Mouse (Mus musculus) midbrain, embryonic 13.5 days (tissue): ENCODE data around the gene Fam184b. TPM values are rescaled to one million over a fixed set of nuclear protein-coding genes. Genes with fewer than 3 reads are reported as not detected.
A peak's percentile ranks its signal among the peaks of the same experiment; 100 is the strongest.

Experiments used
- ATAC-seq: fragments of 200-750 bp; cut with Nextera tagmentation; 2 replicates; pipeline ENCODE4 v1.8.0; 2017; ENCODE audit warnings: mild to moderate bottlenecking, moderate TSS enrichment, moderate library complexity
- H3K27ac ChIP-seq: fragments of 300-500 bp; sonication (generic); 2 replicates; pipeline ENCODE4 v1.5.1; 2015; ENCODE audit warnings: inconsistent platforms, mild to moderate bottlenecking, moderate library complexity
- H3K27me3 ChIP-seq: fragments of 300-500 bp; sonication (generic); 2 replicates; pipeline ENCODE4 v1.6.1; 2015; ENCODE audit warnings: mild to moderate bottlenecking, inconsistent platforms
- H3K36me3 ChIP-seq: fragments of 300-500 bp; sonication (generic); 2 replicates; pipeline ENCODE4 v1.6.1; 2015; ENCODE audit warnings: mild to moderate bottlenecking, inconsistent platforms
- H3K4me1 ChIP-seq: fragments of 300-500 bp; sonication (generic); replicated peaks from 2 replicates; pipeline ENCODE4 v1.6.1; 2015; ENCODE audit warnings: inconsistent platforms
- H3K4me2 ChIP-seq: fragments of 300-500 bp; sonication (generic); replicated peaks from 2 replicates; pipeline ENCODE4 v1.6.1; 2015; ENCODE audit warnings: moderate library complexity, mild to moderate bottlenecking, inconsistent platforms
- H3K4me3 ChIP-seq: fragments of 300-500 bp; sonication (generic); replicated peaks from 2 replicates; pipeline ENCODE4 v1.5.1; 2015; ENCODE audit warnings: mild to moderate bottlenecking, inconsistent platforms
- H3K9ac ChIP-seq: fragments of 300-500 bp; sonication (generic); replicated peaks from 2 replicates; pipeline ENCODE4 v1.6.1; 2015; ENCODE audit warnings: mild to moderate bottlenecking, inconsistent platforms
- H3K9me3 ChIP-seq: fragments of 300-500 bp; sonication (generic); 2 replicates; pipeline ENCODE4 v1.6.1; 2016; ENCODE audit warnings: mild to moderate bottlenecking, inconsistent platforms
- WGBS: fragments of 180-500 bp; shearing (Covaris S2); methylation state at CpG from one replicate; pipeline ENCODE4 v1.1.7; 2015; 5-methylcytosine and 5-hydroxymethylcytosine counted together
- polyA plus RNA-seq: library from polyadenylated mRNA; unstranded; fragments of >200 nt; fragmentation: Nextera tagmentation; extraction: Ambion mirVana; gene quantifications from 2 replicates; pipeline ENCODE4 v1.2.1, GENCODE M21; 2015

The Fam184b gene
- polyA plus RNA-seq, 1 experiment from 2014 or later = 1.7 TPM

DNA sequence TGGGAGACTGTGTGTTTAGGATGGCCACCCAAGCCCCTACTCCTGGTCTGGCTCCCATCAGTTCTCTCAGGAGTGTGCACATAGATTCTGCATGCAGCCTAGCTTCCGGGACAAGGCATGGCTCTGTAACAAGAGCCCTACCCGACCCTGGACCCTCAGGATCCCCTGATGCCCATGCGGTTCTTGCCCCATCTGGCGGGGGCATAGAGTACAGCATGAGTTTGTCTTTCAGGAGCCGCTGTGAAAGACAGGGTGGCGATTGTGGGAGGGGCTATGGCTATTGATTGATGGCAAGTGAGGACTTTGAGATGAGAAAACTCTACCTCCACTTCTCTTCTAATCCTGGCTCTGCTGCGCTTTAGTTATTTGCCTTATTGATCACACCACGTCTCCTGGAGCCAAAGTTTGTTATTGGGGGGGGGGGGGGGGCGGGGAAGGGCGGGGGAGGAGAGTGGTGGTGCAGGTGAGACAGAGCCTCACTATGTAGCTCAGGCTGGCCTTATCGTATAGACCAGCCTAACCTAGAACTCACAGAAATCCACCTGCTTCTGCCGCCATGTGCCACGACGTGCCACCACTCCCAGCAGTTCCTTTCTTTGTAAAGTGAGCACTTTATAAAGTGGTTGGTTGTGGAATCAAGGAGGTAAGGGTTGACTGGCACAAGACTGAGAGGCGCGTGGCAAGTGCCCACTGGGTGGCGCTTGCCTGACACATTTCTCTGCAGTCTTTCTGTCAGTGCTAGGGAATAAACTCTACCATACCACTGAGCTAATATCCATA is 104.9 kb downstream of the Fam184b start:
- H3K9ac ChIP-seq = no peak overlapping the region; the same call in 1 of the 2 replicates
- ATAC-seq = peak; percentile 81
- H3K36me3 ChIP-seq = peaks cover 22% of the 10 kb centered on the region
- 6% methylated on average over 15 of the region's 17 CpGs for WGBS
- 0 out of 2 replicates have a peak, but pooled peaks cover 4% of the 10 kb centered on the region for H3K4me1 ChIP-seq
- H3K4me2 ChIP-seq = 0 out of 2 replicates have a peak overlapping the region, but pooled peaks have one; percentile 17
- H3K27ac ChIP-seq = no peak overlapping the region
- no peak overlapping the region for H3K4me3 ChIP-seq
- H3K9me3 ChIP-seq = no peaks in the 10 kb centered on the region
- H3K27me3 ChIP-seq = no peaks in the 10 kb centered on the region

DNA sequence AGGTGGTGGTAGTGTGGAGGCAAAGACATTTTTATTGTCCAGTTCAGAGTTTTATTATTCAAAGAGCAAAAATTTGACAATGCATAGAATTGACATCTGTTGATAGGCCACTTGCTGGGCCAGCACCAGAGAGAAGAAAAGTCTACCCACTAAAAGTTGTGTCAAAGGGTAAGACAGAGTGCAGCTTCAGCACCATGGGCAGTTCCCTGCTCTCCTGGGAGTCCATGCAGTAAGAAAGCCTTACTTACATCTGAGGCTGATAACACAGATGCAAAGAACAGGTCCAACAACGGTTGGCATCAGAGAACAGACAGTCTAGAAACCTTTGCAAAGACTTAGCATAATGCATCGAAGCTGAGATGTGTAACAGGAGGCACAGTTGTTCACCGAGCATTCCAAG is 109.7 kb downstream of the Fam184b start:
- no peak overlapping the region for H3K4me3 ChIP-seq
- H3K9me3 ChIP-seq = no peaks in the 10 kb centered on the region
- no peaks in the 10 kb centered on the region for H3K27me3 ChIP-seq
- H3K4me2 ChIP-seq = no peak overlapping the region
- no peak for ATAC-seq
- 90% methylated on average over 3 of the region's 3 CpGs for WGBS
- 0 out of 2 replicates have a peak, but pooled peaks cover 4% of the 10 kb centered on the region for H3K4me1 ChIP-seq
- H3K9ac ChIP-seq = no peak overlapping the region
- H3K36me3 ChIP-seq = peaks cover 69% of the 10 kb centered on the region
- no peak overlapping the region for H3K27ac ChIP-seq

DNA sequence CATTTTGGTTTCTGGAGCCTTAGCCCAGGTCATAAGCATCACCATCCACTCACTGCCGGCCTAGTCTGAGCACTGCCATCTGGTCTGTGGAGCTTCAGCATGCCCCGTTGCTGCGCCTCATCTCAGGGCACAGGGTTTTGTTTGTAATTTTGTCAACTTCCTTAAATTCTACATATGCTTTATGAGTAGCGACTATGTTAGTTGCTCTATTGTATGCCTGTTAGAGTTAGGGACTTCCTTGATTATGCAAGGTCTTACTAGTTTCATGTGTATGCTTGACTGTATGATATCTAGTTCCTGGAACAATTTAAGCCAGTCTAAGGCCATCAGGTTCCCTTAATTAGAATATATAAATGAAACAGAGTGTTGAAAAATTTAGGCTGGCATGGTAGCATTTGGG is 113.1 kb downstream of the Fam184b start:
- Histone ChIP-seq H3K4me3 (no peak overlapping the region), H3K4me2 (no peak overlapping the region), H3K36me3 (peaks cover 69% of the 10 kb centered on the region), H3K27ac (no peak overlapping the region), H3K4me1 (peaks cover 11% of the 10 kb centered on the region), H3K9me3 (no peaks in the 10 kb centered on the region), H3K9ac (no peak overlapping the region), H3K27me3 (no peaks in the 10 kb centered on the region)
- ATAC-seq = no peak
- WGBS = over 99% methylated on average over 4 of the region's 4 CpGs

DNA sequence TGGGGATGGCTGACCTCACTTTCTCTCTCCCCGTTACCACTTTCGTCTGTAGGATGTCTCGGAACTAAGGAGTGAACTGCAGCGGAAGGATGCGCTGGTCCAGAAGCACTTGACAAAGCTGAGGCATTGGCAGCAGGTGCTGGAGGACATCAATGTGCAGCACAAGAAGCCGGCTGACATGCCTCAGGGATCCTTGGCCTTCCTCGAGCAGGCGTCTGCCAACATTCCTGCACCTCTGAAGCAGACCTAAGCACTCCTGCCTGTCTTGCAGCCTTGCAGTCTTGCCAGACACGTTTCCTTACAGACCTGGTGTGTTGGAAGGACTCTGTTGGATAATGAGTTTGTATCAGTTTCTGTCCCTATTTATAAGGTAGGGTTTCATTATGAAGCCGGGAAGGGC is 114.3 kb downstream of the Fam184b start:
- H3K27ac ChIP-seq = no peak overlapping the region
- H3K4me1 ChIP-seq = peaks cover 18% of the 10 kb centered on the region
- WGBS = 91% methylated on average over 10 of the region's 10 CpGs
- no peak overlapping the region for H3K9ac ChIP-seq
- H3K9me3 ChIP-seq = no peaks in the 10 kb centered on the region
- no peak overlapping the region for H3K4me3 ChIP-seq
- no peaks in the 10 kb centered on the region for H3K27me3 ChIP-seq
- no peak for ATAC-seq
- peaks cover 60% of the 10 kb centered on the region for H3K36me3 ChIP-seq
- H3K4me2 ChIP-seq = no peak overlapping the region

DNA sequence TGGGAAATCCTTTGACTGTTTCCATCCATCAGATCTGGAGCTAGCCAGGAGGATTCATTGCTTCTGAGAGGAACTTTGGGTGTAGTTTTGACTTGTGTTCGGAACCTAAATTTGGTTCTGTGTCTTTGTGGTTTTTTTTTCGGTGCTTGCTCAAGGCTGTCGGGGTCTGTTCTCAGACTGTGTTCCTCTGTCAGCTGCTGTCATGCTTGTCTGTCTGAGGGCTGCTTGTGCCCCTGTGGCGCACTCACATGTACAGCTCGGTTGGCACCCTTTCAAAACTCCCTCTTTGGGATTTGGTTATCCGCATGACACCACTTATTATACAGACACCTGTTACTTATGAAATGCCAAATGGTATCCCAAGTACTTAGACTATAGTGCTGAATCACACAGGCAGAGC is 117.8 kb downstream of the Fam184b start:
- Histone ChIP-seq H3K9ac (no peak overlapping the region), H3K27me3 (no peaks in the 10 kb centered on the region), H3K36me3 (peaks cover 27% of the 10 kb centered on the region), H3K4me2 (peak overlapping the region; percentile 95), H3K27ac (no peak overlapping the region), H3K4me1 (peaks cover 21% of the 10 kb centered on the region), H3K9me3 (no peaks in the 10 kb centered on the region), H3K4me3 (peak overlapping the region; percentile 95; the same call in 1 of the 2 replicates)
- ATAC-seq = no peak
- WGBS = 93% methylated on average over 6 of the region's 6 CpGs

DNA sequence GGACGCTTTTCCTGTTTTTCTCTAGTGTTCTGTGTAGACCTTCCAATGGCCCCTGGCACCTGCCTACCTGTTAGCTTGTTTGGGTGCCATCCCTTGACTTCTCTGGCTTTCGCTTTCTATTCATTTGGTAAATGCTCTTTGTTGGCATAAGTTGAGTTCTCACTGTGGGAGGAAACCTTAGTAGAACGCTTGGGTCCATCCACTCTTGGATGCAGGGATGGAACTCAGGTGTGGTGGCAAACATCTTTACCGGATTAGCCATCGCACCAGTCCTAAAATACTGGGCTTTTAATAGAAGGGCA is 118.7 kb downstream of the Fam184b start:
- Histone ChIP-seq H3K4me1 (peaks cover 21% of the 10 kb centered on the region), H3K36me3 (peaks cover 19% of the 10 kb centered on the region), H3K9me3 (no peaks in the 10 kb centered on the region), H3K4me2 (peak overlapping the region; percentile 95), H3K27me3 (no peaks in the 10 kb centered on the region), H3K4me3 (peak overlapping the region; percentile 95), H3K27ac (no peak overlapping the region), H3K9ac (peak overlapping the region; percentile 90)
- ATAC-seq = no peak
- 6% methylated on average over 5 of the region's 5 CpGs for WGBS

DNA sequence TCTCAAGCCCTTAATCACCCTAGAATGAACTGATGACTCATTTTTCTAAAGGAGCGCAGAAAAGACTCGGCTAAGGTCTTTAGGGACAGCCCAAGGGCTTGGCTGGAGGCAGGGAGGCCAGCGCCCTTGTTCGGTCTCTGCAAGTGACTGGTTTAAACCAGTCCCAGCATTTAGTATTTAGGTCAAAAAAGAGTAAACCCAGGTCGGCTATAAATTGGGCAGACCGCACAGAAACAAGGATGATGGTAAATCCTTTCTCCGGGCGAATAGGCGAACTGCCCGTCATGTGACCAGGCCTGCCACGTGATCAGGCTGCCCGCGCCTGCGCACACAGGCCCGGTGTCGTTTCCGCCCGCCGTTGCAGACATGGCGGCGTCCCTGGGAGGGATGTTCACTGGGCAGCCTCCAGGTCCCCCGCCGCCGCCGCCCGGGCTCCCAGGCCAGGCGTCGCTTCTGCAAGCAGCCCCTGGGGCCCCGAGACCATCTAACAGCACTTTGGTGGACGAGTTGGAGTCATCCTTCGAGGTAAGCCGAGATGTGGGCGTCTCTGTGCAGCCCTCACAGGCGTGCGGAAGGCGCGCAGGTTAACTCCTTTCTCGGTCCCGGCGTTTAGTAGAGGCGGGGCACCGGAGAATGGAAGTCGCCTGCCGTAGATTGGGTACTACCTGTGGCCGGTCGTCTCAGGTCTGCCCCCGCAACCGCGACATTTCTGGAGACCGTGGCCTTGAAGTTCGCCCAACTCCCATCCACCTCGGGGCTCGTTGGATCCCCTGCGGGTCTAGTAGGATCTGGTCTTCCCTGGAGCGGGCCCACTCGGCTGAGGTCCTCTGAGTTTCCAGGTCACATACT is 119.2 kb downstream of the Fam184b start, which contains the start of gene Med28:
TSS of gene Med28 (plus strand) at position 270 of the 849 bp plus-strand sequence.
- H3K4me1 ChIP-seq = peaks cover 21% of the 10 kb centered on the region
- peak within 1 kb of the TSS; percentile 90 for H3K9ac ChIP-seq
- peak; percentile 96 for ATAC-seq
- WGBS = 1% methylated on average over 56 of the region's 56 CpGs
- H3K4me2 ChIP-seq = peak within 1 kb of the TSS; percentile 95
- H3K4me3 ChIP-seq = peak within 1 kb of the TSS; percentile 95
- peaks cover 13% of the 10 kb centered on the region for H3K36me3 ChIP-seq
- no peaks in the 10 kb centered on the region for H3K9me3 ChIP-seq
- H3K27ac ChIP-seq = peak within 1 kb of the TSS; percentile 81
- no peaks in the 10 kb centered on the region for H3K27me3 ChIP-seq

DNA sequence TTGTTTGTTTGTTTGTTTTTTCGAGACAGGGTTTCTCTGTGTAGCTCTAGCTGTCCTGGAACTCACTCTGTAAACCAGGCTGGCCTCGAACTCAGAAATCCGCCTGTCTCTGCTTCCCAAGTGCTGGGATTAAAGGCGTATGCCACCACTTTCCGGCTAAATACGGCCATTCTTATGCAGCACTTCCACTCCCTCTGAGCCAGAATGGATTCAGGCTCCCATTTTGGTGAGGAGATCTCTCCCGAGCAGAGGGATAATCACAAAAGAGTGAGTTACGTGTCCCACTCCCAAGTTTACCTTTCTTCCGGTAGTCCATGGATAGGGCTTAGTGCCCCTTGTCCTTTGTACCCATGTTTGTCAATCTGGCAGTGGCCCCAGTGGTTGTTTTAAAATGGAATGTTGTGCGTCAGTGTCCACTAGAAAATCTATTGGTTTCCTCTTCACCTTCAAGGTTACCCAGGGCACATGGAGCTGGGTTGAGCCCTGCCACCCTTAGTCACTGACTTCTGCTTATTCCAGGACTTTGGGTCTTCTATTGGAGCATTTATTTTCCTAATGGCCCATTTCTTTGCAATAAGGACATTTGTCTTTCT is 124.2 kb downstream of the Fam184b start:
- ATAC-seq = no peak
- Histone ChIP-seq H3K9ac (no peak overlapping the region), H3K4me2 (no peak overlapping the region), H3K4me3 (no peak overlapping the region), H3K36me3 (peaks cover 19% of the 10 kb centered on the region), H3K27me3 (no peaks in the 10 kb centered on the region), H3K4me1 (0 out of 2 replicates have a peak, but pooled peaks cover 3% of the 10 kb centered on the region), H3K27ac (no peak overlapping the region), H3K9me3 (no peaks in the 10 kb centered on the region)
- 92% methylated on average over 10 of the region's 10 CpGs for WGBS

DNA sequence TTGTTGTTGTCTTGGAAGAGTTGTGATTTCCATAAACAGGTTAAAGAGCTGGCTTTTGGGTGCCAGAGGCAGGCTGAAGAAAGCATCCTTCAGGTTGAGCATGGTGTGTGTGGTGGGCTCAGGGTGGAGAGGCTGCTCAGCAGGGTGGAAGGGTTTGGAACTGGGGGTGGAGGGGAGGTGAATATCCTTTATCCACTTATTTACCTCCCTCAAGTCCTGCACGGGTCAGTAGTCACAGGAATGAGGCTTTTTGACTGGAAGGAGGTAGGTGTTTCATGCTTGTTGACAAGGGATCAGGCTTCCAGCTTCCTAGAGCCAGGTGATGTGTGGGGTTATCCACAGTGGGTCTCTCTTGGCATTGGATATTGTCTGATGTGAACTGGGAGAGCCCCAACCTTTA is 124.8 kb downstream of the Fam184b start:
- 0 out of 2 replicates have a peak, but pooled peaks cover under 1% of the 10 kb centered on the region for H3K4me1 ChIP-seq
- H3K4me2 ChIP-seq = no peak overlapping the region

DNA sequence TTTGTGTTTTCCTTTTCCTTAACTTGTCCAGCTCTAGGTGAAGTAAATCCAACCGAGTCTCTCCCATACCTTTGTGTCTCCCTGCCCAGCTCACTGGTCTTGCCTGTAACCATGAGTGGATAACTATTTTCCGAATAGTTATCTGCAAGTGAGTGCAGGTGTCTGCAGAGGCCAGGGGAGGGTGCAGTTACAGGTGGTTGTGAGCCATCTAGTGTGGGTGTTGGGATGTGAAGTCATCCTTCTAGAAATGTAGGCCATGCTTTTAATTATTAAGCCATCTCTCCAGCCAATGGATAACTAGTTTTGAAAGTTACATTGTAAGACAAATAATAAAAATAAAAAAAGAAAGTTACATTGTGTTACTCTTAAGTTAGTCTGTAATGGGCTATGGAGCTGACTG is 125.9 kb downstream of the Fam184b start:
- H3K4me2 ChIP-seq = no peak overlapping the region
- no peaks in the 10 kb centered on the region for H3K4me1 ChIP-seq
- no peak for ATAC-seq
- H3K27me3 ChIP-seq = no peaks in the 10 kb centered on the region
- no peak overlapping the region for H3K9ac ChIP-seq
- H3K27ac ChIP-seq = no peak overlapping the region
- WGBS = 94% methylated on average over 2 of the region's 2 CpGs
- H3K36me3 ChIP-seq = peaks cover 30% of the 10 kb centered on the region
- no peaks in the 10 kb centered on the region for H3K9me3 ChIP-seq
- H3K4me3 ChIP-seq = no peak overlapping the region

More for the DNA sequence above, 124.8 kb downstream of the Fam184b start:
- Histone ChIP-seq H3K27ac (no peak overlapping the region), H3K9me3 (no peaks in the 10 kb centered on the region), H3K27me3 (no peaks in the 10 kb centered on the region), H3K4me3 (no peak overlapping the region), H3K9ac (no peak overlapping the region), H3K36me3 (peaks cover 26% of the 10 kb centered on the region)
- ATAC-seq = no peak
- WGBS = 94% methylated on average over 1 of the region's 1 CpGs

DNA sequence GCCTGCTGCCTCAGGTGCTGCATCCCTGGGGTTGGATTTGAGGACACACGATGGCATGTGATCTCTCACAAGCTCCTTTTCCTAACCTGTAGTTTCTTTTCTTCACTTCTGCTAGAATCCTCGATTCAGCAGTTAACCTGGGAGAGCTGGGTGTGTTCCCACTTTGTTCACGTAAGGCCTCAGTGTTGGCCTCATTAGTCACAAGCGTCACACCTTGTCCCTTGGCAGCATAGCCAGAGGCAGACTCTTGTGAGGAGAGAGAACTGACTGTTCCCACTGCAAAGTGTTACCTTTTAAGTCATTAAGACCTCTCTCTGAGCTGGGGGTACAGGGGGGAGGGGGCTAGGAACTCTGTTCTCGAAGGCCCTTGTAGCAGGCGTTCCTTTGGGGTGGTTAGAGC is 126.5 kb downstream of the Fam184b start:
- Histone ChIP-seq H3K27ac (no peak overlapping the region), H3K36me3 (peaks cover 32% of the 10 kb centered on the region), H3K9ac (no peak overlapping the region), H3K4me3 (no peak overlapping the region), H3K9me3 (no peaks in the 10 kb centered on the region), H3K4me1 (no peaks in the 10 kb centered on the region), H3K27me3 (no peaks in the 10 kb centered on the region), H3K4me2 (no peak overlapping the region)
- 91% methylated on average over 6 of the region's 6 CpGs for WGBS
- no peak for ATAC-seq

DNA sequence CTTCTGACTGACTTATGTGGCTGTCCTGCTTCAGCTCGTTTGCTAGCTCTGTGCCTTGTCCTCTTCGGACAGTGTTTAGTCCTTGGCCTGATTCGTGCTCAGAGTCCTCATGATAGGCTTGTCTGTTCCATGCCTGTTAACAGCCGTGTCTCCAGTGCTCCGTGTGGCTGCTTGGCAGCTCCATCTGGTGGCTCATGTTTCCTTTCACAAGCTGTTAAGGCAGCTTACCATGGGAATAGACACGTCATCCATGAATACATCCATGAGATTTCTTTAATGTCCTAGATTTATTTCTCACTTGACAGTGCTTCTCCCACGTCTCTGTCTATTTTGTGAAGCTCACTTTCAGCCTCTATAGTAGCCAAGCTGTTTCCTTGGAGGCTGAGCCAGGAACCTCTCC is 129.3 kb downstream of the Fam184b start:
- 79% methylated on average over 7 of the region's 7 CpGs for WGBS
- Histone ChIP-seq H3K27me3 (no peaks in the 10 kb centered on the region), H3K27ac (no peak overlapping the region), H3K9ac (no peak overlapping the region), H3K36me3 (peaks cover 55% of the 10 kb centered on the region), H3K9me3 (no peaks in the 10 kb centered on the region), H3K4me2 (no peak overlapping the region), H3K4me3 (no peak overlapping the region), H3K4me1 (no peaks in the 10 kb centered on the region)
- no peak for ATAC-seq
